Mouse (Mus musculus) embryonic fibroblast, embryonic 13.5 days (primary cell): ENCODE measurements around the gene Mettl7a2.

Experiments used
- CTCF ChIP-seq: IDR thresholded peaks from 2 replicates; pipeline ENCODE4 v1.5.1; 2011; ENCODE audit warnings: mild to moderate bottlenecking, control low read depth, low read length, moderate library complexity, borderline replicate concordance; ENCODE audit not compliant: insufficient read depth
- POLR2A ChIP-seq: IDR thresholded peaks from 2 replicates; pipeline ENCODE4 v1.6.1; 2011; ENCODE audit warnings: low read depth, mild to moderate bottlenecking, control low read depth, low read length, moderate library complexity

DNA sequence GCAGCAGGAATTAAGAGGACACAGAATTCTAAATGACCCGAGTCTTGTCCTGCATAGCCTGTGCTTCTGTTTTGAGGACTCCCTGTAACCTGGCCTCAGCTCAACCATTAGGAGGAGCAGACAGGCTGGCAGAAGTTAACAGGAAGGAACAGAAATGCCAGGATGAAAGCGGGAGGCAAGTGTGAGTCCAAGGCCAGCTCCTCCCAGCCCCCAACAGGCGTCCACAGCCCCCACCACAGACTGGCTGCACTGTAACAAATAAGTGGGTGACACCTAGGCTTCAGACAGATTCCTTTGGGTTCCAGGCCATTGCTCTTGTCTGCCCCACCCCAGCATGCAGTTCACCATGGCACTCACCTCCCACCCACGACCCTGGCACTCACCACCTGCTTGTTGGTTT is 49.8 kb downstream of the Mettl7a2 start:
- no peak for TF ChIP-seq CTCF
- no peak for TF ChIP-seq POLR2A
